Mouse (Mus musculus) intestine, embryonic 14.5 days (tissue): ENCODE measurements at regions not wholly inside any gene's neighbourhood (a gene's known extent, or its start where the extent isn't known, plus 50 kb on each side); places are given as distances from the start of the nearest gene placed in this dataset.

Experiments
- ATAC-seq: fragments of 200-750 bp; cut with Nextera tagmentation; replicated peaks from 2 replicates; pipeline ENCODE4 v1.8.0; 2017; ENCODE audit warnings: low read depth, moderate number of reproducible peaks, moderate TSS enrichment, moderate library complexity; ENCODE audit not compliant: low FRiP score, low TSS enrichment
- DNase-seq: peaks from one replicate; pipeline ENCODE4 v3.0.0-alpha.2; 2018; ENCODE audit warnings: low spot score
- H3K27ac ChIP-seq: fragments of 300-500 bp; sonication (generic); 2 replicates; pipeline ENCODE4 v1.5.1; 2014; ENCODE audit warnings: low read depth, mild to moderate bottlenecking, control low read depth
- H3K27me3 ChIP-seq: fragments of 300-500 bp; sonication (generic); replicated peaks from 2 replicates; pipeline ENCODE4 v1.6.1; 2014; ENCODE audit warnings: low read length, control low read depth; ENCODE audit not compliant: control insufficient read depth, insufficient read depth
- H3K36me3 ChIP-seq: fragments of 300-500 bp; sonication (generic); 2 replicates; pipeline ENCODE4 v1.6.1; 2014; ENCODE audit warnings: low read length, control low read depth; ENCODE audit not compliant: control insufficient read depth, insufficient read depth
- H3K4me1 ChIP-seq: fragments of 300-500 bp; sonication (generic); replicated peaks from 2 replicates; pipeline ENCODE4 v1.6.1; 2014; ENCODE audit warnings: low read length, control low read depth, mixed read lengths; ENCODE audit not compliant: control insufficient read depth, insufficient read depth
- H3K4me2 ChIP-seq: fragments of 300-500 bp; sonication (generic); 2 replicates; pipeline ENCODE4 v1.6.1; 2014; ENCODE audit warnings: low read length
- H3K4me3 ChIP-seq: fragments of 300-500 bp; sonication (generic); 2 replicates; pipeline ENCODE4 v1.5.1; 2014; ENCODE audit warnings: low read depth, low read length, control low read depth, mixed read lengths
- H3K9ac ChIP-seq: fragments of 300-500 bp; sonication (generic); 2 replicates; pipeline ENCODE4 v1.6.1; 2014; ENCODE audit warnings: mild to moderate bottlenecking, low read length
- H3K9me3 ChIP-seq: fragments of 300-500 bp; sonication (generic); 2 replicates; pipeline ENCODE4 v1.6.1; 2016; ENCODE audit warnings: low read length, control low read depth; ENCODE audit not compliant: control insufficient read depth
- WGBS: fragments of 180-500 bp; shearing (Covaris S2); extraction: QIAGEN DNeasy Blood & Tissue Kit; methylation state at CpG from one replicate; pipeline ENCODE4 v1.1.7; 2014; 5-methylcytosine and 5-hydroxymethylcytosine counted together

- Histone ChIP-seq H3K27me3 (no peaks in the 10 kb centered on the region), H3K4me3 (no peak overlapping the region), H3K9me3 (no peaks in the 10 kb centered on the region), H3K4me1 (no peaks in the 10 kb centered on the region), H3K27ac (no peak overlapping the region), H3K9ac (no peak overlapping the region), H3K4me2 (no peak overlapping the region), H3K36me3 (no peaks in the 10 kb centered on the region)
- ATAC-seq, result no peak
- no peak for DNase-seq
- 84% methylated on average over 3 of the region's 3 CpGs for WGBS
These were observed 164.2 kb upstream of the Cwc22 start for GRCm38 (mm10) chr2:78110335-78110734.

GRCm38 (mm10) chr2:78095536-78095935, 149.4 kb upstream of the Cwc22 start:
- ATAC-seq (no peak), DNase-seq (no peak)
- no peak overlapping the region for H3K9ac ChIP-seq
- no peaks in the 10 kb centered on the region for H3K27me3 ChIP-seq
- 94% methylated on average over 2 of the region's 2 CpGs for WGBS
- H3K4me2 ChIP-seq, result no peak overlapping the region
- no peaks in the 10 kb centered on the region for H3K36me3 ChIP-seq
- no peaks in the 10 kb centered on the region for H3K9me3 ChIP-seq
- no peak overlapping the region for H3K27ac ChIP-seq
- H3K4me3 ChIP-seq, result no peak overlapping the region
- H3K4me1 ChIP-seq, result no peaks in the 10 kb centered on the region

- Histone ChIP-seq H3K4me1 (no peaks in the 10 kb centered on the region), H3K9me3 (no peaks in the 10 kb centered on the region), H3K9ac (no peak overlapping the region), H3K36me3 (no peaks in the 10 kb centered on the region), H3K4me2 (no peak overlapping the region), H3K27me3 (no peaks in the 10 kb centered on the region), H3K27ac (no peak overlapping the region), H3K4me3 (no peak overlapping the region)
- DNase-seq (no peak), ATAC-seq (no peak)
These were observed 148.7 kb upstream of the Cwc22 start for GRCm38 (mm10) chr2:78094921-78095320.

- Histone ChIP-seq H3K4me2 (no peak overlapping the region), H3K27me3 (no peaks in the 10 kb centered on the region), H3K9ac (no peak overlapping the region), H3K9me3 (no peaks in the 10 kb centered on the region), H3K36me3 (no peaks in the 10 kb centered on the region), H3K4me1 (no peaks in the 10 kb centered on the region), H3K27ac (no peak overlapping the region), H3K4me3 (no peak overlapping the region)
- WGBS, result 62% methylated on average over 16 of the region's 16 CpGs
- DNase-seq (no peak), ATAC-seq (no peak)
These were observed 118.3 kb upstream of the Cwc22 start for GRCm38 (mm10) chr2:78064321-78065037.

GRCm38 (mm10) chr2:78059801-78060416, 113.7 kb upstream of the Cwc22 start:
- ATAC-seq (no peak; the same call in 1 of the 2 replicates), DNase-seq (no peak)
- no peaks in the 10 kb centered on the region for H3K36me3 ChIP-seq
- no peak overlapping the region for H3K4me3 ChIP-seq
- H3K4me2 ChIP-seq, result 0 out of 2 replicates have a peak overlapping the region, but pooled peaks have one; percentile 6
- no peak overlapping the region for H3K9ac ChIP-seq
- no peaks in the 10 kb centered on the region for H3K4me1 ChIP-seq
- H3K27me3 ChIP-seq, result no peaks in the 10 kb centered on the region
- H3K27ac ChIP-seq, result no peak overlapping the region
- WGBS, result 51% methylated on average over 10 of the region's 10 CpGs
- H3K9me3 ChIP-seq, result no peaks in the 10 kb centered on the region

GRCm38 (mm10) chr2:78058988-78059387, 112.8 kb upstream of the Cwc22 start:
- DNase-seq (no peak), ATAC-seq (no peak)
- Histone ChIP-seq H3K4me2 (no peak overlapping the region), H3K4me1 (no peaks in the 10 kb centered on the region), H3K9ac (no peak overlapping the region), H3K4me3 (no peak overlapping the region), H3K9me3 (no peaks in the 10 kb centered on the region), H3K36me3 (no peaks in the 10 kb centered on the region), H3K27ac (no peak overlapping the region), H3K27me3 (no peaks in the 10 kb centered on the region)
- WGBS, result 70% methylated on average over 2 of the region's 2 CpGs

GRCm38 (mm10) chr2:78053910-78054309, 107.7 kb upstream of the Cwc22 start:
- Histone ChIP-seq H3K4me3 (no peak overlapping the region), H3K36me3 (no peaks in the 10 kb centered on the region), H3K9ac (no peak overlapping the region), H3K4me2 (no peak overlapping the region), H3K4me1 (peaks cover 3% of the 10 kb centered on the region), H3K27me3 (no peaks in the 10 kb centered on the region), H3K27ac (no peak overlapping the region), H3K9me3 (no peaks in the 10 kb centered on the region)
- DNase-seq, result no peak
- no peak for ATAC-seq
- 55% methylated on average over 3 of the region's 3 CpGs for WGBS

GRCm38 (mm10) chr2:78050542-78050941, 104.4 kb upstream of the Cwc22 start:
- no peak overlapping the region for H3K4me3 ChIP-seq
- peaks cover 6% of the 10 kb centered on the region for H3K4me1 ChIP-seq
- no peaks in the 10 kb centered on the region for H3K36me3 ChIP-seq
- 85% methylated on average over 7 of the region's 7 CpGs for WGBS
- ATAC-seq, result no peak
- no peak for DNase-seq
- no peak overlapping the region for H3K4me2 ChIP-seq
- H3K9me3 ChIP-seq, result no peaks in the 10 kb centered on the region
- H3K27me3 ChIP-seq, result no peaks in the 10 kb centered on the region
- H3K27ac ChIP-seq, result no peak overlapping the region
- H3K9ac ChIP-seq, result no peak overlapping the region
